Mouse (Mus musculus) cerebellum, postnatal 4 days (tissue): ENCODE data around the gene Olfr798.

ENCODE experiments used
- DNase-seq, 2 experiments: peaks; one replicate each; pipeline ENCODE4 v3.0.0; 2022; ENCODE audit warnings: low spot score in 2 of 2, mixed read lengths in 1 of 2

The Olfr798 gene

GRCm38 (mm10) chr10:129627834-129628233, at the start of gene Olfr798:
TSS of gene Olfr798 (minus strand) at chr10:129627934.
- no peak for DNase-seq

- DNase-seq, result no peak
Measured at GRCm38 (mm10) chr10:129673765-129674164, 46.0 kb upstream of the Olfr798 start, which contains the start of gene Olfr801. TSS of gene Olfr801 (minus strand) at chr10:129673865.

GRCm38 (mm10) chr10:129657394-129657793, 29.7 kb upstream of the Olfr798 start, which contains the start of gene Olfr800:
TSS of gene Olfr800 (plus strand) at chr10:129657694.
- no peak for DNase-seq

DNA sequence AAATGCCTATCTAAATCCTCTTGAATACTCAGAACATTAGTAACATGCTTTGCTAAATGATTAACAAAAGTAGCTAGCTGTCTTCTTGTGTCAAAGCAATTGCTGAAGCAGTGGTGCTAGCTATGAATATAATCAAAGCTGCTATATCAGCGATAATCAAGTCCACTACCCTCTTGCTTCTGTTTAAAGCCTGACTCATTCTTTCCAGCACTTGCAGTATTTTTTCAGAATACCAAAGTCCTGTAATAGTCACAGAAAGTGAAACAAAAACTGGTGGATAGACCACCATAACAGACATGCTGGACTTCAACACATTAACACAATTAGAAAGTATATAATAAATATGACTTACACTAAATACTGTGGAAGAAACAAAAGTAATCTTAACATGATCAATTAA, 24.0 kb upstream of the Olfr798 start:
- DNase-seq, result no peak

DNA sequence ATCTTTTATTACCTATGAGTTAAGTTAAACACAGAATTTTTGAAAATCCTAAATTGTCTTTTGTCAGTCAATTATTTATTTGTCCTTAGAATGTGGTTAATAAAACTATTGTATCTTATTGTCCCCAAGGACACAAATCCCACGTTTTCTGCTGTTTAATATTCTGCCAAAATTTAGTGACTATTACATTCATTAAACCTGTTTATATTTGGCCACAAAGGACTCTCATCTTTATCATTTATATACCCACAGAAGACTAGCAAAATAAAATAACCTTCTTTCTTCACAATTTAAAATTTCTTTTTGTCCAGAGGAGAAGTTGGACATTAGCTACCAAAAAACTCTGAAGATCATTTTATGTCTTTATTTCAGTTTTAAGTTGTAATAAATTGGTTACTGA, 9.4 kb upstream of the Olfr798 start, which contains the start of gene Olfr799:
Gene Olfr799, plus strand, starts transcription at position 301 of the 400 bp plus-strand sequence.
- no peak for DNase-seq

DNA sequence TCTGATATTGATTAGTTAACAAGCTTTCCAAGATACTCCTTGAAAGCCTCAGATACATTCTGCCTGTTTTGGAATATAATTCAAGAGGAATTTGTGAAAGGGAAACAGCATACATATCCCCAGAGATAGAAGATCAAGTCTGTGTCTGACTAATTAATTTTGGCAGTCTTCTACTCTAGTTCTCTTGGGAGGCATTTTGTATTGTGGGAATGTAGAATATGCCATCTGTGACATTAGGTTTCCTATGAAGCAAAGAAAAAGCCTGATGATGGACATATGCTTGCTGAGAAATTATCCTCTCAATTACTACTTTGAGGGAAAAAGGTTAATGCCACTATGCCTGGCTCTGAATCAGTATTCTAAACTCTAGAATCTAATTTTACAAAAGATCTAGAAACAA, 4.5 kb downstream of the Olfr798 start:
- no peak for DNase-seq

DNA sequence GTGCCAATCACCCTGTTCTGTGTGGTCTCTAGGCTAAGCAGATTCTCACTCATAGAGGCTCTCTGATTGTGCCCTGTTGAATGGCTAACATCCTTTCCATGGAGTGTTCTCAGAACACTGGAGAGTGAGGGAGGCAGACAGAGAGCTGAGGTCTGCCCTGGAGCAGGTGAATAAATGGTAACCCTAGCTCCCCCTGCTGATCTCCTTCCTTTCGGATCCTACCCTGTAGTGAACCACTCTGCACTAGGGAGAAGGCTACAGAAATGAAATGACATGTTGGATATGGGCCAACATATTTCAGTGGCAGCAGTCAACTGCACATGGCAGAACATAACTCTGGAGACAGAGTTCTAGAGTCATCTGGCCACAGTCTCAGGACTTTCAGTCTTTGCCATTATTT, 6.0 kb downstream of the Olfr798 start:
- no peak for DNase-seq

- DNase-seq, result no peak
Measured at GRCm38 (mm10) chr10:129612470-129612869, 15.3 kb downstream of the Olfr798 start, which contains the start of gene Olfr796. TSS of gene Olfr796 (minus strand) at chr10:129612570.

DNA sequence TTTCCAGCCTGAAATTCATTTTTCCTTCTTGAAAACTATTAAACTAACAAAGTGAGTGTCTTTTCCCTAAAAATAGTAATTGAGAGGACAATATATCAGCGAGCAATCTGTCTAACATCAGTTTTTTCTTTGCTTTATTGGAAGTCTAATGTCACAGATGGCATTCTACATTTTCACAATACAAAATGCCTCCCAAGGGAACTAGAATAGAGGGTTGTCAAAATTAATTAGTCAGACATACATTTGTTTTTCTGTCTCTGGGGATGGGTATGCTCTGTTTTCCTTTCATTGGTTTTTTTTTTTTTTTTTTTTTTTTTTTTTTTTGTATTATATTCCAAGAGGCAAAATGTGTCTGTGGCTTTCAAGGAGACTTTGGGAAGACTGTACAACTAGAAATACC, 50.7 kb downstream of the Olfr798 start:
- DNase-seq, result no peak
